Mouse (Mus musculus): Measurements from ENCODE around the gene Cysrt1. TPM values are rescaled to one million over a fixed set of nuclear protein-coding genes. Genes with fewer than 3 reads are reported as not detected.

Cysrt1 gene
- 0.68 TPM in 1 of 2 replicates, not detected in the other for polyA plus RNA-seq (2012; rRNA removed; ENCODE audit: low replicate concordance)

GRCm38 (mm10) chr2:25242101-25242506, at the start of gene Cysrt1, which contains the start of gene Rnf208:
Gene Cysrt1, minus strand, starts transcription at chr2:25242452.
Gene Rnf208, plus strand, starts transcription at chr2:25242255.

DNA sequence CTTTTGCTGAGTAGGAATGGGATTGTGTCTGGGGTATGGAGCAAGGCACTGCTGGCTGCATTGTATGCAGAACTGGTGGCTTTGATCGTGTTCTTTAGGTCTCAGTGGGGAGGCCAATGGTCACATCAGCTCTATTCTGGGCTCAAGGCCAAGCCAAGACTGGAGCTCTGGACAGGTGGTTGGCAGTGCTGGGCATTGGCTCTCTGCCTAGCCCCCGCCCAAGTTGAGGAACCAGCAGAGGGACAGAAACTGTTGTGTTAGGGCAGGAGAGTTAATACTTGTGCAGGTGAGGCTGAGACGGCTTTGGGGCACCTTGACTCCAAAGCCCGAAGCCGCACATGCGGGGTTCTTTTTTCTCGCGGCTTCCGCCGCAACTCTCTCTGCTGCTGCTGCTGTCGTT, 47.4 kb upstream of the Cysrt1 start, which contains the start of gene Lrrc26:
Gene Lrrc26 (plus strand): TSS at position 265 of the 400 bp plus-strand sequence.

GRCm38 (mm10) chr2:25287927-25288649, 45.8 kb upstream of the Cysrt1 start, which contains the start of gene Tmem210:
Gene Tmem210, plus strand, starts transcription at chr2:25288145.

DNA sequence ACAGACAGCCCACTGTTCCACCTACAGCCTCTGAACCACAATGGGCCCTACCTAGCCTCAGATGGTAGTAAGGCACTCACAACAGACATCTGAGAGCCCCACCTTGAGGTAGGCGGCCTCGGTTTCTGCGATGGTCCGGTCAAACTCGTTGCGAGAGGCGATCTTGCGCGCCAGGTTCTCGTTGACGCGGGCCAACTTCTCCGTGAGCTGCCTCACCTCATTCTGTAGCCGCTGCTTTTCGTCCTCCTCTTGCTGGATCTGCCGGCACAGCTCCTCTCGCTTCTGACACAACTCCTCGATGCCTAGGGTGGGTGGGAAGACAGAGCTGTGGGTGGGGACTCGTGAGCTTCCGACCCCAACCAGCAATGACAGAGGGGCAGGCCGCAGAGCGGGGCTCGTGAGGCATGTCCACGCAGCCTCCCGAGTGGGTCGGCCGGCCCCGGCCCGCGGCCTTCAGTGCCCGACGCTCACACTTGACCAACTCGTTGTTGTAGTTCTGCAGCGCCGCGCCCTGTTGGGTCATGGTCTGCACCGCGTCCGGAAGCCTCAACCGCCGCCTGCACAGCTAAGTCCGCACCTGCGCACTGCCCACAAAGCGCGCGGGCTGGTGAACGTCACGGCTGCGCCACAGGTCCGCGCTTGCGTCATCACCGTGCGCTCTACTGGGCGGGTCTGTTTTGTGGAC, 29.7 kb upstream of the Cysrt1 start, which contains the start of the genes Ssna1 and Anapc2:
Gene Ssna1 (minus strand): TSS at position 612 of the 685 bp plus-strand sequence.
Gene Anapc2 (plus strand): TSS at position 652 of the 685 bp plus-strand sequence.

DNA sequence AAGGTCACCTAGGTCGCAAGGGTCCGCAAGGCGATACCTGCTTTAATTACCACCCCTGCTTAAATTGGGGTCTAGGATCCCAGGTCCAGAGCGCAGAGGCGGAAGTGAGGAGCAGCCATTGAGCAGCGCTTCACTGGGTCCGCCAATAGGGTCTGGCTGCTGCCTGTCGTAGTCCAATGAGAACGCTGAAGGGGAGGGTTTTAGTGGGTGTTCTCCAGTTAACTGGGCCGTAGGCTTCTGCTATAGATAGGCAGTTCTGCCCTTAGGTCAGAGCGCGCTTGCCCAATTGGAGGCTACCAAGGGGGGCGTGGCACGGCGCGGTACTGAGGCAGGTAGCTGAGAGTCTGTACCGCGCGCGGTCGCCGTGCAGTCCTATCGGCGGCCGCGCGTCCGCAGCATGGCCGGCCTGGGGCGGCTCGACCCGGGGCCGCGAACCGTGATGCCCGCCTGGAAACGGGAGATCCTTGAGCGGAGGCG, 20.1 kb upstream of the Cysrt1 start, which contains the start of gene Tprn:
Gene Tprn (plus strand): TSS at position 328 of the 477 bp plus-strand sequence.

GRCm38 (mm10) chr2:25255284-25255779, 13.1 kb upstream of the Cysrt1 start, which contains the start of gene Tmem203:
Gene Tmem203, plus strand, starts transcription at chr2:25255439.

GRCm38 (mm10) chr2:25246183-25247072, 4.2 kb upstream of the Cysrt1 start, which contains the start of gene AL732309.1:
Gene AL732309.1, minus strand, starts transcription at chr2:25246863.

DNA sequence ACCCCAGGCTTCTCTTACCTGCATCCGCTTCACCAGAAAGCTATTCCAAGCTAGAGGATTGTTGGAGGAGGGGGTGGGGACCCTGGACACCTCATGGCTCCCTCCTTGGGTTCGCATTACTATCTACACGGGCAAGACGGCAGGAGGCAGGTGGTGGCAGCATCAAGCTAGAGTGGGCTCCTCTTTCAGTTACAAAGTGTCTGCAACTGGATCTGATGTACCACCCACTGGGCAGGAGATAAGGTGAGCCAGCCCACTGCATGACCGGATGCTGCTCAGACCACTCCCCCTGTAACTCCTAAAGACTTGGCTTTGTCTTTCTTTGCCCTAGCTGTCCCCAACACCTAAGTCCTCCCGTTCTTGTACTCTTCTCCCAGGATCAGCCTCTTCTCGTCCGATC, 5.6 kb downstream of the Cysrt1 start, which contains the start of gene Rnf224:
Gene Rnf224 (minus strand): TSS at position 174 of the 400 bp plus-strand sequence.

GRCm38 (mm10) chr2:25234050-25234449, 8.2 kb downstream of the Cysrt1 start, which contains the start of gene Slc34a3:
Gene Slc34a3, minus strand, starts transcription at chr2:25234364.

DNA sequence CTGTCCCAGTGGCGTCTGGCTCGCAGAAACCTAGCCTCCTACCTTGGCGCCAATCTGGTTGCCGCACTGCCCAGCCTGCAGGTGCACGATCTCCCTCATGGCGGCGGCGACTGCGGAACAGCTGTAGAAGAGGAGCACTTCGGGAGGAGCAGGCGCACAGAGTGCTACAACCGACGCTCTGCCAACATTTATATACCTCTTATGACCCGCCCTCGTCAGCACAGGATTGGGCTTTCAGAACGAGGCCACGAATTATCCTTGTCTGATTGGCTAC, 17.8 kb downstream of the Cysrt1 start, which contains the start of gene Tubb4b:
Gene Tubb4b (minus strand): TSS at position 211 of the 274 bp plus-strand sequence.

GRCm38 (mm10) chr2:25218445-25218844, 23.8 kb downstream of the Cysrt1 start, which contains the start of gene Fam166a:
Gene Fam166a, plus strand, starts transcription at chr2:25218745.

GRCm38 (mm10) chr2:25214444-25214843, 27.8 kb downstream of the Cysrt1 start, which contains the start of gene Stpg3:
Gene Stpg3, minus strand, starts transcription at chr2:25214637.

DNA sequence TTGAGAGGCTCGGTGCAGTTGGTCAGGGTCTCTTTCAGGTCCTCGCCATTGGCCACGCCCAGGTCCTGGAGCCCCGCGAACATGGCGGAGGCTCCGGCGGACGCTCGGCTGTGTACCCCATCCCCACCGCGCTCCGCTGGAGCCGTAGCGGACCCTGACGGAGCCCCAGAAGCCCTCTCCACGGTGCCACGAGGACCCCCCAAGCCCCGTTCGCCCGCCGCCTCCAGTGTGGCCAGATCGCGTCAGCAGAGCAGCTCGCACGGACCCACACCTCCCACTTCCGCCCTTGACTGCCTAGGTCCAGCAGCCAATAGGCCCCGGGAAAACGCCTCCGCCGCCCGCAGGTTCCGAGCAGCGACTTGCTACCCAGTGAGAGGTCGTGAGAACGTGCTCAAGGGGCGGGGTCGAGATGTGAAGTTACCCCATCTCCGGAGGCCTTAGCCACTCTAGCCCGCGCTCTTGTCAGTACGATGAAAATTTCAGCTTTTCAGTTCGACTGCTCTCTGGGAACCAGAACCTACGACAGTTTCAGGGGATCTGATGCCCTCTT, 31.1 kb downstream of the Cysrt1 start, which contains the start of gene Nelfb:
Gene Nelfb (minus strand): TSS at position 369 of the 550 bp plus-strand sequence.

DNA sequence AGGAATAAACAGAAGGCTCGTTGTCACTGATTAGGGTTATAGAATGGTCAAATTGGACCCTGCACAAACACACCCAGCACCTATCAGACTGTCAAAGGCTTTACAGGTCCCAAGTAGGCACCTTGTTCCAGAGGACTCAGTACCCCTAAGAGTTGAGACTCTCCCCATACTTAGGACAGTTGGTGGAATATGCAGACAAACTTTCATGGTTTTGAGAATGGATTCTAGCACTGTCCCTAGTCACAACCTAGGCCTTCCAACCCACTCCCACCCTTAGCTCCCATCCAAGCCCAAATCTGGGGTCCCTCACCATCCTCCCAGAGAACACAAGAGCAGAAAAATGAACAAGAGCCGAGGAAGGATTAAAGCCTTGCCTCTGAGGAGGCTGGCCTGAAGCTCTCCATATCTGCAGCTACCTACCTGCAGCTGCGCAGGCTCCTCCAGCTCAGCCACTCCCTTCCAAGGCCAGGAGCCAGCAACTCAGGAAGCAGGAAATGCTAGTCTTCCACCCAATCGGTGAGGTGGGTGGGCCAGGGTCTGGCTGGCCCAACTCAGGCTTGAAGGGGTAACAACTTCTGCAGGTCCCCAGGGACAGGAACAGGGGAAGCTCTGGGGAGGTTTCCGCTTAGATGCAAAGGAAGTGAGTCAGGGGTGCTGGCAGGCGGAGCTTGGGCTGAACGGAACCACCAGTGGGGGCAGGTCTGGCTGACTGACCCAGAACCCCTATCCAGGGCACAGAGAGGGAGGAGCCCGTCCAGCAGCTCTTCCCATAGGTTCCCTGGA, 45.9 kb downstream of the Cysrt1 start, which contains the start of gene Tor4a:
Gene Tor4a (minus strand): TSS at position 715 of the 783 bp plus-strand sequence.

Other genes with a start within 250 kb of the Cysrt1 start
- 128 and 234 TPM in 2 replicates for gene Nsmf, start 188.1 kb downstream of the Cysrt1 start, polyA plus RNA-seq (2012; rRNA removed; ENCODE audit: low replicate concordance)
- 0.13 and 3.8 TPM in 2 replicates for gene Entpd8, start 162.1 kb downstream of the Cysrt1 start, polyA plus RNA-seq (2012; rRNA removed; ENCODE audit: low replicate concordance)
- 0.11 and 7.3 TPM in 2 replicates for gene Noxa1, start 147.3 kb downstream of the Cysrt1 start, polyA plus RNA-seq (2012; rRNA removed; ENCODE audit: low replicate concordance)
- gene Nrarp, start 61.7 kb downstream of the Cysrt1 start, polyA plus RNA-seq (2012; rRNA removed; ENCODE audit: low replicate concordance), result 16.7 and 31.4 TPM in 2 replicates
- 17.9 and 43.8 TPM in 2 replicates for gene Tor4a, start 45.6 kb downstream of the Cysrt1 start, polyA plus RNA-seq (2012; rRNA removed; ENCODE audit: low replicate concordance)
- 75.1 and 111 TPM in 2 replicates for gene Nelfb, start 31.0 kb downstream of the Cysrt1 start, polyA plus RNA-seq (2012; rRNA removed; ENCODE audit: low replicate concordance)
- not detected in 2 replicates for gene Stpg3, start 27.8 kb downstream of the Cysrt1 start, polyA plus RNA-seq (2012; rRNA removed; ENCODE audit: low replicate concordance)
- 0.10 and 0.34 TPM in 2 replicates for gene Fam166a, start 23.7 kb downstream of the Cysrt1 start, polyA plus RNA-seq (2012; rRNA removed; ENCODE audit: low replicate concordance)
- 485 and 490 TPM in 2 replicates for gene Tubb4b, start 17.8 kb downstream of the Cysrt1 start, polyA plus RNA-seq (2012; rRNA removed; ENCODE audit: low replicate concordance)
- not detected in 2 replicates for gene Slc34a3, start 8.1 kb downstream of the Cysrt1 start, polyA plus RNA-seq (2012; rRNA removed; ENCODE audit: low replicate concordance)
- 0.10 TPM in 1 of 2 replicates, not detected in the other for gene Rnf224, start 5.7 kb downstream of the Cysrt1 start, polyA plus RNA-seq (2012; rRNA removed; ENCODE audit: low replicate concordance)
- gene Rnf208, start 197 bp downstream of the Cysrt1 start, polyA plus RNA-seq (2012; rRNA removed; ENCODE audit: low replicate concordance), result 1.3 and 10.6 TPM in 2 replicates
- gene AL732309.1, start 4.4 kb upstream of the Cysrt1 start, polyA plus RNA-seq (2012; rRNA removed; ENCODE audit: low replicate concordance), result 15.6 and 27.5 TPM in 2 replicates
- gene Tmem203, start 13.0 kb upstream of the Cysrt1 start, polyA plus RNA-seq (2012; rRNA removed; ENCODE audit: low replicate concordance), result 57.1 and 66.0 TPM in 2 replicates
- gene Tprn, start 20.2 kb upstream of the Cysrt1 start, polyA plus RNA-seq (2012; rRNA removed; ENCODE audit: low replicate concordance), result 11.4 and 33.2 TPM in 2 replicates
- 49.0 and 70.1 TPM in 2 replicates for gene Ssna1, start 30.0 kb upstream of the Cysrt1 start, polyA plus RNA-seq (2012; rRNA removed; ENCODE audit: low replicate concordance)
- gene Anapc2, start 30.0 kb upstream of the Cysrt1 start, polyA plus RNA-seq (2012; rRNA removed; ENCODE audit: low replicate concordance), result 155 and 178 TPM in 2 replicates
- not detected in 2 replicates for gene Tmem210, start 45.7 kb upstream of the Cysrt1 start, polyA plus RNA-seq (2012; rRNA removed; ENCODE audit: low replicate concordance)
- 0.13 and 4.6 TPM in 2 replicates for gene Lrrc26, start 47.5 kb upstream of the Cysrt1 start, polyA plus RNA-seq (2012; rRNA removed; ENCODE audit: low replicate concordance)
- gene Grin1, start 76.7 kb upstream of the Cysrt1 start, polyA plus RNA-seq (2012; rRNA removed; ENCODE audit: low replicate concordance), result 0.09 and 0.18 TPM in 2 replicates
- 16.3 and 40.9 TPM in 2 replicates for gene Man1b1, start 89.9 kb upstream of the Cysrt1 start, polyA plus RNA-seq (2012; rRNA removed; ENCODE audit: low replicate concordance)
- 61.1 and 76.0 TPM in 2 replicates for gene Dpp7, start 113.9 kb upstream of the Cysrt1 start, polyA plus RNA-seq (2012; rRNA removed; ENCODE audit: low replicate concordance)
- gene Uap1l1, start 123.2 kb upstream of the Cysrt1 start, polyA plus RNA-seq (2012; rRNA removed; ENCODE audit: low replicate concordance), result 24.0 and 65.2 TPM in 2 replicates
- gene Sapcd2, start 129.9 kb upstream of the Cysrt1 start, polyA plus RNA-seq (2012; rRNA removed; ENCODE audit: low replicate concordance), result 0.57 and 7.9 TPM in 2 replicates
- 78.1 and 108 TPM in 2 replicates for gene Entpd2, start 153.4 kb upstream of the Cysrt1 start, polyA plus RNA-seq (2012; rRNA removed; ENCODE audit: low replicate concordance)
- 272 and 300 TPM in 2 replicates for gene Npdc1, start 156.9 kb upstream of the Cysrt1 start, polyA plus RNA-seq (2012; rRNA removed; ENCODE audit: low replicate concordance)
- 0.62 and 0.96 TPM in 2 replicates for gene Fut7, start 180.8 kb upstream of the Cysrt1 start, polyA plus RNA-seq (2012; rRNA removed; ENCODE audit: low replicate concordance)
- 41.7 and 62.8 TPM in 2 replicates for gene Abca2, start 186.3 kb upstream of the Cysrt1 start, polyA plus RNA-seq (2012; rRNA removed; ENCODE audit: low replicate concordance)
- 1.8 and 3.2 TPM in 2 replicates for gene Clic3, start 214.4 kb upstream of the Cysrt1 start, polyA plus RNA-seq (2012; rRNA removed; ENCODE audit: low replicate concordance)
- 79.2 and 84.7 TPM in 2 replicates for gene Paxx, start 218.6 kb upstream of the Cysrt1 start, polyA plus RNA-seq (2012; rRNA removed; ENCODE audit: low replicate concordance)
- 1.2 and 6.5 TPM in 2 replicates for gene Ptgds, start 227.6 kb upstream of the Cysrt1 start, polyA plus RNA-seq (2012; rRNA removed; ENCODE audit: low replicate concordance)